Mouse (Mus musculus): ENCODE results near the gene Mxra8.

GRCm38 (mm10) chr4:155869317-155870033 lies 30.0 kb downstream of the Mxra8 start, which contains the start of the genes Cptp and Ints11:
- TF ChIP-seq CTCF (conservative IDR thresholded peaks at IDR 0.05; ENCODE audit: low read length), result no peak
- no peak for TF ChIP-seq POU5F1 (IDR thresholded peaks at IDR 0.05; ENCODE audit: borderline replicate concordance, low read length)
- TF ChIP-seq NANOG (IDR thresholded peaks at IDR 0.05; ENCODE audit: borderline replicate concordance, low read length), result no peak
